Mouse (Mus musculus): ENCODE results near the gene Ift122. TPM values are rescaled to one million over a fixed set of nuclear protein-coding genes. Genes with fewer than 3 reads are reported as not detected.

Ift122 gene
- total and polyA plus RNA-seq, 3 experiments = 3.3 to 8.0 TPM; not detected in 1

DNA sequence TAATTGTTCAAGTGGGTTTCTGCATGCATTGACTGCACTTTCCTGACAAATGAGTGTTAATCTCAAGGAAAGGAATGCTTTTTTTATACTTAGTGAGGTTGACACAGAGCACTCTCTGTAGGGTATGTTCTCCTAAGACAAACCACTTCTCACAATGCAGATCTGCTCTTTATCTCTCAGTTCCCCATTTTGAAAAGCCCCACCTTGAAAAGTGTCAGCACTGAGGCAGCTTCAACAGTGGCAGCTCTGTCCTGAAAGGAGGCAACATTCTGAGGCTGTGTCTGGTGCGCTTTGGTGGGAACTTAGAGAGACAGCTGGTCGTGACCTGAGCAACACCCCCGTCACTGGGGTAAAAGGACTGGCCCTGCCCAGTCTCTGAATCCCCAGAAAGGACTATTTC is 55.8 kb downstream of the Ift122 start (continued):
- TF ChIP-seq BHLHE40 (IDR thresholded peaks at IDR 0.05; ENCODE audit: borderline replicate concordance, low read depth, low read length) = no peak
- TF ChIP-seq GATA1 (IDR thresholded peaks at IDR 0.05; ENCODE audit: low read depth, low read length) = peak; percentile 83
- 0 out of 2 replicates have a peak, but pooled peaks have one; percentile 33 for TF ChIP-seq NELFE (IDR thresholded peaks at IDR 0.05; ENCODE audit: low read depth, low read length)
- peak; percentile 77 for TF ChIP-seq ETS1 (IDR thresholded peaks at IDR 0.05; ENCODE audit: low read depth, low read length)
- TF ChIP-seq NRF1 (IDR thresholded peaks at IDR 0.05; ENCODE audit: insufficient read depth, low read depth, low read length, poor library complexity, severe bottlenecking) = 0 out of 2 replicates have a peak, but pooled peaks have one; percentile 19

DNA sequence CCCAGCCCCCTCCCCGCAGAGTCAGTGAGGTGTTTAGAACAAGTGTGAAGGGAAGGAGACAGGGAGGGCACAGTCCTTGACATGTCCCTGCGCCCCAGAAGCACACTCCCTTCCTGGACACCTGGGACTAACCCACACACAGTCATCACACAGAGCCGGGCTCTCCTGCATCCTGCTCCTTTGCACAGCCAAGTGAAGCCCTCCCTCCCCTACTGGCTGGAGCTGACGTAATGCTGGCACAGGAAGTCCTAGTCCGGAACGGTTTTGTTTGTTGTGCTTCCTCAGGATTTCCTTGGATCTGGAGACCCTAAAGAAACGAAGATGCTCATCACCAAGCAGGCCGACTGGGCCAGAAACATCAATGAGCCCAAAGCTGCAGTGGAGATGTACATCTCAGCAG is 56.7 kb downstream of the Ift122 start:
- Histone ChIP-seq H3K36me3 (ENCODE audit: control insufficient read depth in 1 of 2, insufficient read depth in 2 of 2, low read length in 2 of 2) (peaks cover 0 to 19% of the 10 kb centered on the region in 2 experiments; a peak in 2 of 4 replicates), H3K27ac (ENCODE audit: control insufficient read depth, low read depth, low read length) (peak overlapping the region; percentile 89), H3K9ac (ENCODE audit: control insufficient read depth, low read depth, low read length, poor library complexity, severe bottlenecking) (no peak overlapping the region; the same call in 1 of the 2 replicates), H3K27me3 (ENCODE audit: control insufficient read depth in 1 of 2, insufficient read depth in 2 of 2, low read length in 2 of 2) (no peaks in the 10 kb centered on the region), H3K9me3 (replicated peaks; ENCODE audit: insufficient read depth, low read length) (no peaks in the 10 kb centered on the region), H3K4me3 (ENCODE audit: control insufficient read depth in 1 of 2, insufficient read depth in 1 of 2, low read depth in 2 of 2, low read length in 2 of 2) (no peak overlapping the region), H3K79me2 (ENCODE audit: control insufficient read depth, insufficient read depth, low read length, poor library complexity) (no peaks in the 10 kb centered on the region), H3K4me1 (ENCODE audit: control insufficient read depth in 1 of 2, insufficient read depth in 2 of 2, low read length in 2 of 2) (peaks cover 12 to 37% of the 10 kb centered on the region in 2 experiments)
- no peak for DNase-seq (ENCODE audit: low read depth, low spot score)
- TF ChIP-seq POLR2AphosphoS2 (IDR thresholded peaks at IDR 0.05; ENCODE audit: low read length) (no peak), NELFE (IDR thresholded peaks at IDR 0.05; ENCODE audit: low read depth, low read length) (no peak), RCOR1 (IDR thresholded peaks at IDR 0.05; ENCODE audit: low read depth, low read length) (no peak), ZMIZ1 (IDR thresholded peaks at IDR 0.05; ENCODE audit: low read depth, low read length) (no peak), CHD1 (IDR thresholded peaks at IDR 0.05; ENCODE audit: low read depth, low read length) (no peak)

DNA sequence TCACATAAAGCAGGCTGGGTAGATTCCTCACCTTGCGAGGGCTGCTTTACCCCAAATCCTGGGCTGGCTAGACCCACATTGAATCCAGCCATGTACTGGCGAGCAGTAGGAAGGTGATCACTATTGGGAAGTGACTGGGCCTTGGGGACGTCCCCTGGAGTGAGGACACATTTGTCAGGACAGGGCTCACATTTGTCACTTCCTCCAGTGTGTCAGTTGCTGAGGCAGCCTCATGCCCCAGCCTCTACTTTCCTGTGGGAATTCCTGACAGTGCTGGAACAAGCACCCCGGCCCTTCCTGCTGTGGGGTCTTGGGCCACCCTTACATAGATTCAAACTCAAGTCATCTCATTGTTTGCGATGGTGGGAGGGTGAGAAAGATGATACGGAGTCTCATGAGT is 58.5 kb downstream of the Ift122 start:
- no peak for DNase-seq (ENCODE audit: low read depth, low spot score)
- Histone ChIP-seq H3K27ac (ENCODE audit: control insufficient read depth, low read depth, low read length) (no peak overlapping the region), H3K9ac (ENCODE audit: control insufficient read depth, low read depth, low read length, poor library complexity, severe bottlenecking) (no peak overlapping the region), H3K9me3 (replicated peaks; ENCODE audit: insufficient read depth, low read length) (no peaks in the 10 kb centered on the region), H3K36me3 (ENCODE audit: control insufficient read depth in 1 of 2, insufficient read depth in 2 of 2, low read length in 2 of 2) (peaks cover 0 to 15% of the 10 kb centered on the region in 2 experiments; a peak in 2 of 4 replicates), H3K4me1 (ENCODE audit: control insufficient read depth in 1 of 2, insufficient read depth in 2 of 2, low read length in 2 of 2) (peaks cover 7 to 31% of the 10 kb centered on the region in 2 experiments), H3K79me2 (ENCODE audit: control insufficient read depth, insufficient read depth, low read length, poor library complexity) (no peaks in the 10 kb centered on the region), H3K27me3 (ENCODE audit: control insufficient read depth in 1 of 2, insufficient read depth in 2 of 2, low read length in 2 of 2) (no peaks in the 10 kb centered on the region), H3K4me3 (ENCODE audit: control insufficient read depth in 1 of 2, insufficient read depth in 1 of 2, low read depth in 2 of 2, low read length in 2 of 2) (no peak overlapping the region)
- TF ChIP-seq NRF1 (IDR thresholded peaks at IDR 0.05; ENCODE audit: insufficient read depth, low read depth, low read length, poor library complexity, severe bottlenecking) = no peak
- TF ChIP-seq NELFE (IDR thresholded peaks at IDR 0.05; ENCODE audit: low read depth, low read length) = no peak
- TF ChIP-seq MAZ (IDR thresholded peaks at IDR 0.05; ENCODE audit: low read depth, low read length) = no peak

DNA sequence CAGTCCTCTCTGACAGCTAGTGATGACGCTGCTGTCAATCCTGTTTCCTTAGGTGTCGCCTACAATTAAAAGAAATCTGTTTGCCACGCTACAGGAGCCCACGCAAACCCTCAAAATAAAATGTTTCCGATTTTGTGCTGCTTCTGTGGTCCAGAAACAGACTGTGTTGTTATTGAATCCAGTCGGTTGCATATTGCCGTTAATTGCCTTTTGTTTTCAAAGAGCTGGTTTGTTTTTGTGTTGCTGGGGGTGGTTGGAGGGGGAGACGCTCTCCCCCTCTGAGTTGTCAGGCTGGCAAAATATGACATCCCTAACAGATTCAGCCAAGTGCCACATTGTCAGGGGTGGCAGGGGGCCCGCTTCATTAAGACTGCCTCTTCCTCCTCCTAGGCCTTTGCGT is 60.2 kb downstream of the Ift122 start:
- H3K4me1 ChIP-seq (ENCODE audit: control insufficient read depth in 1 of 2, insufficient read depth in 2 of 2, low read length in 2 of 2) = peaks cover 4 to 18% of the 10 kb centered on the region in 2 experiments
- no peaks in the 10 kb centered on the region for H3K9me3 ChIP-seq (replicated peaks; ENCODE audit: insufficient read depth, low read length)
- H3K27me3 ChIP-seq (ENCODE audit: control insufficient read depth in 1 of 2, insufficient read depth in 2 of 2, low read length in 2 of 2) = no peaks in the 10 kb centered on the region
- no peak overlapping the region for H3K27ac ChIP-seq (ENCODE audit: control insufficient read depth, low read depth, low read length)
- H3K4me3 ChIP-seq (ENCODE audit: control insufficient read depth in 1 of 2, insufficient read depth in 1 of 2, low read depth in 2 of 2, low read length in 2 of 2) = no peak overlapping the region
- no peak for DNase-seq (ENCODE audit: low read depth, low spot score)
- no peak overlapping the region for H3K9ac ChIP-seq (ENCODE audit: control insufficient read depth, low read depth, low read length, poor library complexity, severe bottlenecking)
- no peaks in the 10 kb centered on the region for H3K79me2 ChIP-seq (ENCODE audit: control insufficient read depth, insufficient read depth, low read length, poor library complexity)
- H3K36me3 ChIP-seq (ENCODE audit: control insufficient read depth in 1 of 2, insufficient read depth in 2 of 2, low read length in 2 of 2) = peaks cover 0 to 10% of the 10 kb centered on the region in 2 experiments; a peak in 2 of 4 replicates
- TF ChIP-seq SMC3 (IDR thresholded peaks at IDR 0.05; ENCODE audit: low read depth, low read length) (no peak), KAT2A (conservative IDR thresholded peaks at IDR 0.05; ENCODE audit: low read depth, low read length) (no peak), GATA1 (IDR thresholded peaks at IDR 0.05; ENCODE audit: low read depth, low read length) (no peak), POLR2AphosphoS5 (IDR thresholded peaks at IDR 0.05; ENCODE audit: borderline replicate concordance, low read depth, low read length) (no peak), RAD21 (IDR thresholded peaks at IDR 0.05; ENCODE audit: low read depth, low read length) (no peak), CHD2 (IDR thresholded peaks at IDR 0.05; ENCODE audit: low read length) (no peak), TBP (IDR thresholded peaks at IDR 0.05; ENCODE audit: low read depth, low read length) (no peak), MYB (IDR thresholded peaks at IDR 0.05; ENCODE audit: low read depth, low read length) (no peak), USF1 (IDR thresholded peaks at IDR 0.05; ENCODE audit: low read depth, low read length) (no peak), USF2 (IDR thresholded peaks at IDR 0.05; ENCODE audit: borderline replicate concordance in 1 of 2, insufficient read depth in 1 of 2, low read depth in 1 of 2, low read length in 2 of 2) (no peak), MYC (IDR thresholded peaks at IDR 0.05; ENCODE audit: low read depth, low read length) (no peak), POLR2AphosphoS2 (IDR thresholded peaks at IDR 0.05; ENCODE audit: low read length) (no peak), RCOR1 (IDR thresholded peaks at IDR 0.05; ENCODE audit: low read depth, low read length) (no peak), NELFE (IDR thresholded peaks at IDR 0.05; ENCODE audit: low read depth, low read length) (no peak), EP300 (IDR thresholded peaks at IDR 0.05; ENCODE audit: low read depth in 1 of 2, low read length in 2 of 2) (no peak), TAL1 (IDR thresholded peaks at IDR 0.05; ENCODE audit: low read length) (no peak), MAFK (IDR thresholded peaks at IDR 0.05; ENCODE audit: borderline replicate concordance, low read depth, low read length) (no peak)
